Mouse (Mus musculus) CH12.LX (cell line): ENCODE measurements around the gene Kcnrg. TPM values are rescaled to one million over a fixed set of nuclear protein-coding genes. Genes with fewer than 3 reads are reported as not detected.

ENCODE experiments used
- DNase-seq: peaks from one replicate; pipeline ENCODE4 v3.0.0-alpha.2; 2013; ENCODE audit errors: extremely low read depth
- H3K27ac ChIP-seq: 2 replicates; pipeline ENCODE4 v1.5.1; 2012; ENCODE audit warnings: low read depth, mild to moderate bottlenecking, control low read depth, moderate library complexity; ENCODE audit not compliant: insufficient read depth
- H3K27me3 ChIP-seq: replicated peaks from 2 replicates; pipeline ENCODE3; 2012; ENCODE audit warnings: inconsistent platforms
- H3K36me3 ChIP-seq, 2 experiments: replicated peaks in 1 of 2; 2 replicates each; pipeline versions ENCODE3 to v1.6.1; 2012; ENCODE audit warnings: inconsistent platforms in 1 of 2, low read length in 1 of 2, mild to moderate bottlenecking in 1 of 2, mixed read lengths in 1 of 2, moderate library complexity in 1 of 2; ENCODE audit not compliant: control insufficient read depth in 1 of 2, insufficient read depth in 1 of 2
- H3K4me1 ChIP-seq, 2 experiments: 2 replicates each; pipeline ENCODE4 v1.6.1; 2012; ENCODE audit warnings: inconsistent platforms in 1 of 2, moderate library complexity in 1 of 2; ENCODE audit not compliant: insufficient read depth in 2 of 2, control insufficient read depth in 1 of 2
- H3K4me2 ChIP-seq: 2 replicates; pipeline ENCODE4 v1.6.1; 2012; ENCODE audit warnings: low read depth, mild to moderate bottlenecking, control low read depth; ENCODE audit not compliant: poor library complexity, insufficient read depth, severe bottlenecking
- H3K4me3 ChIP-seq, 3 experiments: fragments of 150-350 bp in 1 of 3; sonication (generic) in 1 of 3; replicated peaks in 1 of 3; 2 replicates each; pipeline versions ENCODE3 to v1.5.1; 2011 to 2012; ENCODE audit warnings: low read depth in 2 of 3, low read length in 2 of 3, mild to moderate bottlenecking in 2 of 3, moderate library complexity in 2 of 3, control low read depth in 1 of 3, improper control_type of control experiment in 1 of 3, inconsistent platforms in 1 of 3, mixed read lengths in 1 of 3; ENCODE audit not compliant: poor library complexity in 1 of 3
- H3K79me2 ChIP-seq: replicated peaks from 2 replicates; pipeline ENCODE4 v1.6.1; 2012; ENCODE audit warnings: mild to moderate bottlenecking, moderate library complexity; ENCODE audit not compliant: control insufficient read depth, poor library complexity, insufficient read depth, severe bottlenecking; ENCODE audit errors: extremely low read depth
- H3K9ac ChIP-seq: 2 replicates; pipeline ENCODE4 v1.6.1; 2012; ENCODE audit warnings: low read depth, mild to moderate bottlenecking, control low read depth, moderate library complexity; ENCODE audit not compliant: insufficient read depth
- H3K9me3 ChIP-seq: replicated peaks from 2 replicates; pipeline ENCODE3; 2012; ENCODE audit warnings: low read length, inconsistent platforms, mixed read lengths
- BHLHE40 ChIP-seq: IDR thresholded peaks from 2 replicates; pipeline ENCODE4 v1.6.1; 2011; ENCODE audit warnings: mild to moderate bottlenecking, low read depth, low read length, improper control_type of control experiment
- CHD1 ChIP-seq: IDR thresholded peaks from 2 replicates; pipeline ENCODE4 v1.6.1; 2012; ENCODE audit warnings: low read depth, low read length, improper control_type of control experiment, inconsistent platforms
- CHD2 ChIP-seq: IDR thresholded peaks from 2 replicates; pipeline ENCODE4 v1.6.1; 2011; ENCODE audit warnings: low read length, improper control_type of control experiment
- CTCF ChIP-seq, 2 experiments: IDR thresholded peaks in 1 of 2; conservative IDR thresholded peaks in 1 of 2; 2 replicates each; pipeline ENCODE4 v1.5.1; 2011 to 2012; ENCODE audit warnings: low read depth in 2 of 2, low read length in 2 of 2, improper control_type of control experiment in 1 of 2, inconsistent platforms in 1 of 2, mild to moderate bottlenecking in 1 of 2, moderate library complexity in 1 of 2
- ELF1 ChIP-seq: IDR thresholded peaks from 2 replicates; pipeline ENCODE4 v1.6.1; 2014; ENCODE audit warnings: low read depth, mild to moderate bottlenecking, inconsistent platforms, low read length, improper control_type of control experiment
- EP300 ChIP-seq: IDR thresholded peaks from 2 replicates; pipeline ENCODE4 v1.6.1; 2011; ENCODE audit warnings: low read length, improper control_type of control experiment
- ETS1 ChIP-seq: conservative IDR thresholded peaks from 2 replicates; pipeline ENCODE4 v1.6.1; 2012; ENCODE audit warnings: low read depth, mild to moderate bottlenecking, inconsistent platforms, low read length, improper control_type of control experiment, moderate library complexity
- GABPA ChIP-seq: IDR thresholded peaks from 2 replicates; pipeline ENCODE4 v1.6.1; 2012; ENCODE audit warnings: low read depth, low read length, improper control_type of control experiment, inconsistent platforms; ENCODE audit not compliant: insufficient replicate concordance
- HCFC1 ChIP-seq: IDR thresholded peaks from 2 replicates; pipeline ENCODE4 v1.6.1; 2012; ENCODE audit warnings: low read depth, mild to moderate bottlenecking, inconsistent platforms, low read length, improper control_type of control experiment
- MAFK ChIP-seq: IDR thresholded peaks from 2 replicates; pipeline ENCODE4 v1.6.1; 2011; ENCODE audit warnings: low read length, improper control_type of control experiment; ENCODE audit not compliant: insufficient replicate concordance
- MAX ChIP-seq: IDR thresholded peaks from 2 replicates; pipeline ENCODE4 v1.6.1; 2011; ENCODE audit warnings: low read length, improper control_type of control experiment
- MAZ ChIP-seq: IDR thresholded peaks from 2 replicates; pipeline ENCODE4 v1.6.1; 2012; ENCODE audit warnings: low read depth, mild to moderate bottlenecking, inconsistent platforms, low read length, improper control_type of control experiment, moderate library complexity
- NELFE ChIP-seq: IDR thresholded peaks from 2 replicates; pipeline ENCODE4 v1.6.1; 2011; ENCODE audit warnings: low read depth, low read length, improper control_type of control experiment
- NRF1 ChIP-seq: IDR thresholded peaks from 2 replicates; pipeline ENCODE4 v1.6.1; 2014; ENCODE audit warnings: low read depth, mild to moderate bottlenecking, inconsistent platforms, low read length, improper control_type of control experiment, moderate library complexity
- PAX5 ChIP-seq: IDR thresholded peaks from 2 replicates; pipeline ENCODE4 v1.6.1; 2012; ENCODE audit warnings: low read length, inconsistent platforms, mixed read lengths
- POLR2A ChIP-seq: IDR thresholded peaks from 2 replicates; pipeline ENCODE4 v1.6.1; 2011; ENCODE audit warnings: low read depth, mild to moderate bottlenecking, improper control_type of control experiment, low read length
- RCOR1 ChIP-seq: conservative IDR thresholded peaks from 2 replicates; pipeline ENCODE4 v1.6.1; 2012; ENCODE audit warnings: low read depth, mild to moderate bottlenecking, inconsistent platforms, low read length, improper control_type of control experiment
- TCF12 ChIP-seq: IDR thresholded peaks from 2 replicates; pipeline ENCODE4 v1.6.1; 2014; ENCODE audit warnings: low read depth, mild to moderate bottlenecking, inconsistent platforms, low read length, improper control_type of control experiment
- USF1 ChIP-seq: IDR thresholded peaks from 2 replicates; pipeline ENCODE4 v1.6.1; 2014; ENCODE audit warnings: low read depth, mild to moderate bottlenecking, inconsistent platforms, low read length, improper control_type of control experiment
- USF2 ChIP-seq: conservative IDR thresholded peaks from 2 replicates; pipeline ENCODE4 v1.6.1; 2011; ENCODE audit warnings: low read depth, low read length, improper control_type of control experiment
- ZKSCAN1 ChIP-seq: IDR thresholded peaks from 2 replicates; pipeline ENCODE4 v1.6.1; 2012; ENCODE audit warnings: low read depth, inconsistent platforms, low read length, improper control_type of control experiment, borderline replicate concordance
- ZMIZ1 ChIP-seq: IDR thresholded peaks from 2 replicates; pipeline ENCODE4 v1.6.1; 2012; ENCODE audit warnings: low read depth, mild to moderate bottlenecking, inconsistent platforms, low read length, improper control_type of control experiment
- dilution Hi-C: fragments of 300-500 bp; cut with MboI; formaldehyde crosslinking; loops from 2 replicates; pipeline ENCODE4 v1.14.3; 2020; ENCODE audit warnings: low sequenced_read_pairs; ENCODE audit not compliant: extremely low pct_unique_long_range_greater_than_20kb, extremely low pct_ligation_motif_present
- in situ Hi-C: fragments of 300-500 bp; cut with MboI; formaldehyde crosslinking; loops from 3 replicates; pipeline ENCODE4 v1.14.3; 2019; ENCODE audit warnings: low sequenced_read_pairs, low pct_ligation_motif_present, low pct_unique_long_range_greater_than_20kb, mixed read lengths
- polyA plus RNA-seq: library from polyadenylated mRNA; unstranded; fragments of >175 nt; gene quantifications from 2 replicates; pipeline ENCODE4 v1.2.1, GENCODE M21; 2012; ENCODE audit warnings: low read depth; ENCODE audit not compliant: insufficient read length
- total RNA-seq, 2 experiments: library from RNA; depleted of rRNA; stranded (reverse); fragments of 300-350 nt in 1 of 2; fragments of >200 nt in 1 of 2; gene quantifications; 2 replicates each; pipeline ENCODE4 v1.2.3; 2012 to 2014

The Kcnrg gene
- total and polyA plus RNA-seq, 3 experiments, result 0.12 to 0.13 TPM; not detected in 1

DNA sequence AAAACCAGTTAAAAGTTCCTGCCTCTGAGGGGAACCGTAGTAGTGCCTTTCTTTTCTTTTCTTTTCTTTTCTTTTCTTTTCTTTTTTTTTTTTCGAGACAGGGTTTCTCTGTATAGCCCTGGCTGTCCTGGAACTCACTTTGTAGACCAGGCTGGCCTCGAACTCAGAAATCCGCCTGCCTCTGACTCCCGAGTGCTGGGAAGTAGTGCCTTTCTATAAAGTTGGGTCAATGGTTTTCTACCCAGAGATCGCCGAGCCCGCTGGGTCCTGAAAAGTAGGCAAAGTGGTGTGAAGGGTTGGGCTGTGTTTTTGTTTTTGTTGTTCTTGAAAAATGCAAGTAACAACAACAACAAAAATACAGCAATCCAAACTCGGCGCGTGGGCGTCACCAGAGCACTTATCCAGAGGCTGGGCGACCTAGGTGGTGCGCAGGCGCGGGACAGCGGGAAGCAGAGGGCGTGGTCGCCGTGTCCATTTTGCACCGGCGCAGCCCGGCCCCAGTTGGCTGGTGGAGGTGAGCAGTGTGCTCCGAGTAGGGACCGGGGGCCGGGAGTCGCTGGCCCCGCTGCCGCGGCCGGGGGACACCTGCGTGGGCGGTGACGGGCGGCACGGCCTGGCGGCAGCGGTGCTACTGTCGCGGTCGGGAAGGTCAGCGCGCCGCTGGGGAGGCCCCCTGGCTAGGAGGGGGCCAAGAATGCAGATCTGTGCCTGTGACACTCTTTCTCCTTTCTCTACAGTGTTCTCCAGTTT is 8.0 kb upstream of the Kcnrg start (continued):
- TF ChIP-seq MAFK, result no peak
- TF ChIP-seq MAX, result no peak
- peak; percentile 82 for TF ChIP-seq POLR2A
- no peak for TF ChIP-seq USF1
- peak; percentile 98 for TF ChIP-seq NRF1
- 0 out of 2 replicates have a peak, but pooled peaks have one; percentile 33 for TF ChIP-seq ZMIZ1
- no peak for TF ChIP-seq GABPA
- TF ChIP-seq ELF1, result peak; percentile 52; the same call in 1 of the 2 replicates
- no peak for TF ChIP-seq PAX5
- TF ChIP-seq CHD2, result no peak
- no peak for TF ChIP-seq CTCF (conservative IDR thresholded peaks at IDR 0.05 in 1 of 2, IDR thresholded peaks at IDR 0.05 in 1 of 2; ENCODE audit: low read depth in 2 of 2, low read length in 2 of 2)
- no peak for TF ChIP-seq RCOR1
- no peak; the same call in 1 of the 2 replicates for TF ChIP-seq BHLHE40
- no peak for TF ChIP-seq ZKSCAN1
- 0 out of 2 replicates have a peak, but pooled peaks have one; percentile 12 for TF ChIP-seq HCFC1
- TF ChIP-seq NELFE, result peak; percentile 67
- no peak for TF ChIP-seq EP300

DNA sequence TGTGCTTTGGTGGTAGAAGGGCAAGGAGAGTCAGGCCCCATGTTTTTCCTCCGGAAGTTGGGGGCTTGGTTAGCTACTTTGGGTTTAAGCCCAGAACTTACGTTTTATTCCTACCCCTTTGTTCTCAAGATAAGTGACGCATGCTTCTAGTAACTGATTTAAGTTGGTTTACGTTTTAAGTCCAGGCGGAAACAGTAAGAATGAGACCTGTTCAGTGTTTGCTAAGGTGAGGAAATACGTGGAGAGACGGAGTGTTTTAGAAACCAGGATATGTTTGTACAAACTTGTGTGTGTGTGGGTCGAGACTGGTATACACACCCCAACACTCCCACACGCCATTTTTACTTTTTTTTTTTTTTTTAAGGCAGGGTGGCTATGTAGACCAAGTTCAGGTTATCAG is 5.9 kb upstream of the Kcnrg start:
- dilution Hi-C loops (no loop called here), in situ Hi-C loops (no loop called here)
- H3K79me2 ChIP-seq, result no peaks in the 10 kb centered on the region
- no peak overlapping the region for H3K27ac ChIP-seq
- H3K27me3 ChIP-seq, result no peaks in the 10 kb centered on the region
- no peaks in the 10 kb centered on the region for H3K9me3 ChIP-seq
- H3K4me3 ChIP-seq, result no peak overlapping the region
- H3K4me1 ChIP-seq, result peaks cover 5 to 7% of the 10 kb centered on the region in 2 experiments; a peak in 2 of 4 replicates
- no peak for DNase-seq
- no peak for TF ChIP-seq USF2
- no peak for TF ChIP-seq CHD1
- no peak for TF ChIP-seq MAZ
- no peak for TF ChIP-seq TCF12
- TF ChIP-seq ETS1, result no peak
- H3K36me3 ChIP-seq, result peaks cover 7 to 26% of the 10 kb centered on the region in 2 experiments
- H3K4me2 ChIP-seq, result no peak overlapping the region
- no peak overlapping the region for H3K9ac ChIP-seq
